18 mouse cellular contexts compared by ENCODE assay signal in the genomic region with DNA sequence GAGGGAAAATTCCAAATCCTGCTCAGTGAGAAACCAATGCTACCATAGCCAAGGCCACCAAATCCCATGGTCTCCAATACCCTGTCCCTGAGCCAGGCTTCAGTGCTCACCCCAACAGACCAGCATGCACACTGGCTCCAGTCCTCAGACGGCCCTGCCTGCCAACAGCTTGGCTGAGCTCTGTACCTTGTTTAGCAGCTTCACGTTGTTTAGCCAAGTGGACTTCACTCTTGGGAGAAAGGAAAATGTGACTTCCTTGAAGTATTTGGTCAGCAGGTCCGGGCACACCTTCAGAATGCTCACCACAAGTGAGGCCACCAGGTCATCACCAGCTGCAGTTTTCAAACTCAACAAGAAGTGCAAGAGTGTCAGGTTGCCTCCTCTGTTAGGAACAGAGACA. TPM values are rescaled to one million over a fixed set of nuclear protein-coding genes. Genes with fewer than 3 reads are reported as not detected.
DNase-seq lines count a peak whose midpoint lies in the region; ATAC-seq and TF ChIP-seq lines count a peak whose summit lies in the region.
"Had no signal": no experiment of that assay in that cellular context is flagged by ENCODE, and none has a peak within 500 bp of the region (broad histone marks: within the 10 kb centered on the region; RNA-seq: fewer than 3 reads in every experiment).

No protein-coding gene starts in this region.

- H3K4me1 ChIP-seq in cerebellum, adult 2 months (ENCODE audit: control insufficient read depth, insufficient read depth, low read length), result no peaks in the 10 kb centered on the region
- H3K4me1 ChIP-seq in intestine, postnatal 0 days (replicated peaks; ENCODE audit: control insufficient read depth, insufficient read depth, low read length), result no peaks in the 10 kb centered on the region
- H3K4me1 ChIP-seq in intestine, embryonic 16.5 days (ENCODE audit: control insufficient read depth, insufficient read depth, low read length), result no peaks in the 10 kb centered on the region
- H3K4me1 ChIP-seq: forebrain, embryonic 15.5 days; limb, embryonic 15.5 days; neural tube, embryonic 12.5 days had no signal

- TF ChIP-seq POLR2A in cerebellum, adult 2 months (IDR thresholded peaks at IDR 0.05; ENCODE audit: borderline replicate concordance, insufficient read depth, low read length), result no peak

- WGBS in cerebellum, adult 2 months, result 40% methylated on average over 3 of the region's 3 CpGs
- whole genome bisulfite sequencing in intestine, postnatal 0 days, result 58% methylated on average over 3 of the region's 3 CpGs
- WGBS in intestine, embryonic 16.5 days, result 83% methylated on average over 3 of the region's 3 CpGs

- TF ChIP-seq CTCF in cerebellum, adult 2 months (IDR thresholded peaks at IDR 0.05; ENCODE audit: borderline replicate concordance, insufficient read depth, low read depth, low read length), result no peak
- no peak for TF ChIP-seq CTCF in intestine, postnatal 0 days (IDR thresholded peaks at IDR 0.05; ENCODE audit: low read depth)

- no peak overlapping the region for H3K9ac ChIP-seq in intestine, postnatal 0 days (ENCODE audit: low read depth, low read length)
- no peak overlapping the region for H3K9ac ChIP-seq in intestine, embryonic 16.5 days (ENCODE audit: low read depth, low read length)
- H3K9ac ChIP-seq: forebrain, embryonic 15.5 days; heart, embryonic 13.5 days; limb, embryonic 15.5 days; lung, embryonic 14.5 days; neural tube, embryonic 12.5 days had no signal

- H3K4me2 ChIP-seq in intestine, postnatal 0 days (replicated peaks; ENCODE audit: low read depth), result no peak overlapping the region
- no peak overlapping the region for H3K4me2 ChIP-seq in intestine, embryonic 16.5 days (ENCODE audit: low read depth, low read length)
- H3K4me2 ChIP-seq: forebrain, embryonic 15.5 days; heart, embryonic 13.5 days; limb, embryonic 15.5 days; lung, embryonic 14.5 days; neural tube, embryonic 12.5 days had no signal

- no peaks in the 10 kb centered on the region for H3K9me3 ChIP-seq in intestine, postnatal 0 days (ENCODE audit: control insufficient read depth)
- no peaks in the 10 kb centered on the region for H3K9me3 ChIP-seq in intestine, embryonic 16.5 days (ENCODE audit: control insufficient read depth, low read length)
- H3K9me3 ChIP-seq: forebrain, embryonic 15.5 days; heart, embryonic 13.5 days; limb, embryonic 15.5 days; neural tube, embryonic 12.5 days had no signal

- no peaks in the 10 kb centered on the region; the same call in 1 of the 2 replicates for H3K27me3 ChIP-seq in cerebellum, adult 2 months (ENCODE audit: control insufficient read depth, insufficient read depth, low read length)
- no peaks in the 10 kb centered on the region for H3K27me3 ChIP-seq in intestine, postnatal 0 days (replicated peaks; ENCODE audit: control insufficient read depth, insufficient read depth, low read length)
- H3K27me3 ChIP-seq in intestine, embryonic 16.5 days (replicated peaks; ENCODE audit: control insufficient read depth, insufficient read depth, low read length), result no peaks in the 10 kb centered on the region
- H3K27me3 ChIP-seq: forebrain, embryonic 15.5 days; heart, embryonic 13.5 days; limb, embryonic 15.5 days; neural tube, embryonic 12.5 days; Patski had no signal

- peaks cover 66% of the 10 kb centered on the region for H3K36me3 ChIP-seq in intestine, postnatal 0 days (ENCODE audit: control insufficient read depth, insufficient read depth)
- H3K36me3 ChIP-seq in intestine, embryonic 16.5 days (ENCODE audit: control insufficient read depth, insufficient read depth, low read length), result peaks cover 15% of the 10 kb centered on the region

- peak; percentile 22 to 31 for DNase-seq in cerebellum, adult 2 months
- no peak for DNase-seq in cerebellum, adult 9-11 months
- DNase-seq in lung, adult 18-20 months, result peak; percentile 16 to 56
- no peak for DNase-seq in lung, postnatal 10 days
- no peak for DNase-seq in urinary bladder, postnatal 25 days (ENCODE audit: low spot score)
- DNase-seq: B cell, adult 2 months; embryo, embryonic 11 days; heart, postnatal 4 days; lung, embryonic 14.5 days; right cerebral cortex, postnatal 25 days; thymus, postnatal 36 days had no signal

- H3K27ac ChIP-seq in cerebellum, adult 2 months (ENCODE audit: insufficient read depth, low read length), result no peak overlapping the region
- no peak overlapping the region for H3K27ac ChIP-seq in intestine, postnatal 0 days (ENCODE audit: low read depth, low read length)
- no peak overlapping the region for H3K27ac ChIP-seq in intestine, embryonic 16.5 days (ENCODE audit: low read length)
- H3K27ac ChIP-seq: forebrain, embryonic 15.5 days; heart, embryonic 13.5 days; limb, embryonic 15.5 days; neural tube, embryonic 12.5 days had no signal

- ATAC-seq in intestine, postnatal 0 days, result peak; percentile 54; the same call in 1 of the 2 replicates
- no peak for ATAC-seq in intestine, embryonic 16.5 days
- ATAC-seq: forebrain, embryonic 15.5 days; Patski had no signal

- no peak overlapping the region for H3K4me3 ChIP-seq in cerebellum, adult 2 months (replicated peaks; ENCODE audit: insufficient read depth, low read depth, low read length)
- H3K4me3 ChIP-seq in intestine, postnatal 0 days (ENCODE audit: low read depth, low read length), result no peak overlapping the region
- H3K4me3 ChIP-seq in intestine, embryonic 16.5 days (ENCODE audit: low read length), result no peak overlapping the region
- H3K4me3 ChIP-seq: forebrain, embryonic 15.5 days; heart, embryonic 13.5 days; limb, embryonic 15.5 days; neural tube, embryonic 12.5 days had no signal

RNA-seq across cellular contexts. Expression of a gene that starts 17.7 kb away (rescaled TPM):
- 4.9 and 5.3 TPM in 2 replicates for polyA plus RNA-seq in cerebellum, adult 2 months (2012; rRNA removed)
- 2.4 and 2.6 TPM in 2 replicates for polyA plus RNA-seq in intestine, postnatal 0 days (2015; fragmentation: Nextera tagmentation; extraction: Ambion mirVana)
- polyA plus RNA-seq in intestine, embryonic 16.5 days (2015; fragmentation: Nextera tagmentation; extraction: Ambion mirVana), result 5.6 and 6.2 TPM in 2 replicates

RNA-seq across cellular contexts. Expression of a gene that starts 34.0 kb away (rescaled TPM):
- polyA plus RNA-seq in cerebellum, adult 2 months (2012; rRNA removed), result 2.2 and 3.2 TPM in 2 replicates
- polyA plus RNA-seq in intestine, postnatal 0 days (2015; fragmentation: Nextera tagmentation; extraction: Ambion mirVana), result 0.68 and 0.69 TPM in 2 replicates
- polyA plus RNA-seq in intestine, embryonic 16.5 days (2015; fragmentation: Nextera tagmentation; extraction: Ambion mirVana), result 0.61 and 0.70 TPM in 2 replicates

RNA-seq across cellular contexts. Expression of a gene that starts 54.5 kb away (rescaled TPM):
- 0.13 and 0.51 TPM in 2 replicates for polyA plus RNA-seq in cerebellum, adult 2 months (2012; rRNA removed)
- 0.14 TPM in 1 of 2 replicates, not detected in the other for polyA plus RNA-seq in intestine, postnatal 0 days (2015; fragmentation: Nextera tagmentation; extraction: Ambion mirVana)
- polyA plus RNA-seq in intestine, embryonic 16.5 days (2015; fragmentation: Nextera tagmentation; extraction: Ambion mirVana), result 0.23 and 3.3 TPM in 2 replicates
- polyA plus RNA-seq: forebrain, embryonic 15.5 days; neural tube, embryonic 12.5 days; Patski had no signal

Comparison
In these comparisons a context has a peak if more than half of its experiments do, and no peak if none do; other contexts are left out.
1. DNase-seq: peak in cerebellum, adult 2 months (2 of 2) and lung, adult 18-20 months (2 of 2); none in cerebellum, adult 9-11 months (single experiment), lung, postnatal 10 days (single experiment) and urinary bladder, postnatal 25 days (single experiment).